ENCODE assay signal across 13 mouse cellular contexts in genomic region chr6:39318631-39319010, GRCm38 (mm10). TPM values are rescaled to one million over a fixed set of nuclear protein-coding genes. Genes with fewer than 3 reads are reported as not detected.
DNase-seq lines count a peak whose midpoint lies in the region; TF ChIP-seq lines count a peak whose summit lies in the region.
"Had no signal": no experiment of that assay in that cellular context is flagged by ENCODE, and none has a peak within 500 bp of the region (broad histone marks: within the 10 kb centered on the region; RNA-seq: fewer than 3 reads in every experiment).

No protein-coding gene starts in this region.

- intact Hi-C loops in heart, postnatal 25 days (cut with DNase I): no loop called here

- peaks cover 24% of the 10 kb centered on the region; the same call in 1 of the 2 replicates for H3K4me1 ChIP-seq in spleen, adult 2 months (ENCODE audit: control insufficient read depth, insufficient read depth, insufficient read length)
- H3K4me1 ChIP-seq in heart, embryonic 10.5 days: peaks cover 17% of the 10 kb centered on the region
- H3K4me1 ChIP-seq: hindbrain, embryonic 10.5 days; limb, embryonic 12.5 days had no signal

- TF ChIP-seq POLR2A in spleen, adult 2 months (IDR thresholded peaks at IDR 0.05; ENCODE audit: low read depth, low read length): no peak

- 55% methylated on average over 2 of the region's 2 CpGs for WGBS in spleen, adult 2 months
- WGBS in heart, embryonic 10.5 days: 83% methylated on average over 2 of the region's 2 CpGs

- peak overlapping the region; percentile 55 for H3K27ac ChIP-seq in spleen, adult 2 months (ENCODE audit: insufficient read depth, low read length)
- peak overlapping the region; percentile 74; the same call in 1 of the 2 replicates for H3K27ac ChIP-seq in heart, embryonic 10.5 days
- H3K27ac ChIP-seq: hindbrain, embryonic 10.5 days; limb, embryonic 12.5 days had no signal

- no peaks in the 10 kb centered on the region for H3K9me3 ChIP-seq in heart, embryonic 10.5 days
- H3K9me3 ChIP-seq: hindbrain, embryonic 10.5 days; limb, embryonic 12.5 days; megakaryocyte, embryonic 14.5 days had no signal

- DNase-seq in heart, adult 11 months: peak; percentile 88
- no peak for DNase-seq in heart, postnatal 25 days (ENCODE audit: low spot score)
- DNase-seq in spleen, adult 2 months (ENCODE audit: low read depth in 1 of 2, low spot score in 2 of 2): no peak
- no peak for DNase-seq in spleen, postnatal 10 days (ENCODE audit: low spot score in 2 of 2)
- DNase-seq in heart, embryonic 10.5 days (ENCODE audit: low spot score): no peak
- peak; percentile 72 for DNase-seq in telencephalon, adult 2 months (ENCODE audit: low read depth, low spot score)
- DNase-seq in adrenal gland, adult 8-10 months: no peak
- no peak for DNase-seq in urinary bladder, adult 2 months (ENCODE audit: low spot score)
- DNase-seq: liver, postnatal 0 days; thymus, postnatal 14 days had no signal

- H3K36me3 ChIP-seq in spleen, adult 2 months (ENCODE audit: control insufficient read depth, insufficient read depth, low read length): no peaks in the 10 kb centered on the region
- H3K36me3 ChIP-seq in heart, embryonic 10.5 days: no peaks in the 10 kb centered on the region
- H3K36me3 ChIP-seq: hindbrain, embryonic 10.5 days; limb, embryonic 12.5 days had no signal

- no peak for TF ChIP-seq CTCF in spleen, adult 2 months (IDR thresholded peaks at IDR 0.05; ENCODE audit: extremely low read depth, insufficient read depth, insufficient read length, insufficient replicate concordance)

- no peak overlapping the region for H3K4me3 ChIP-seq in spleen, adult 2 months (ENCODE audit: extremely low read depth, insufficient read depth, insufficient read length)
- H3K4me3 ChIP-seq in heart, embryonic 10.5 days: no peak overlapping the region
- H3K4me3 ChIP-seq: hindbrain, embryonic 10.5 days; limb, embryonic 12.5 days; megakaryocyte, embryonic 14.5 days had no signal

- no peaks in the 10 kb centered on the region for H3K27me3 ChIP-seq in spleen, adult 2 months (ENCODE audit: control insufficient read depth, insufficient read depth, low read length)
- no peaks in the 10 kb centered on the region for H3K27me3 ChIP-seq in heart, embryonic 10.5 days (ENCODE audit: insufficient read depth, poor library complexity, severe bottlenecking)
- H3K27me3 ChIP-seq: limb, embryonic 12.5 days had no signal

RNA-seq across cellular contexts. Expression of gene Slc37a3, which starts 58.9 kb away (rescaled TPM):
- total RNA-seq in heart, postnatal 25 days (2021): 10 to 100 TPM; 16.4 to 20.5 TPM
- polyA plus RNA-seq in spleen, adult 2 months (2012; rRNA removed): 7.7 and 10.3 TPM in 2 replicates
- polyA plus RNA-seq in heart, embryonic 10.5 days (2016; fragmentation: Nextera tagmentation; extraction: Ambion mirVana): 39.9 and 41.7 TPM in 2 replicates
- 10 to 100 TPM; 32.3 to 57.1 (median 44.0) TPM for total RNA-seq in adrenal gland, adult 8-10 months (2022)
- polyA plus RNA-seq in urinary bladder, adult 2 months (2012; rRNA removed): 28.9 and 30.4 TPM in 2 replicates

Comparison
In these comparisons a context has a peak if more than half of its experiments do, and no peak if none do; other contexts are left out.
1. DNase-seq: peak in heart, adult 11 months (single experiment) and telencephalon, adult 2 months (single experiment); none in heart, postnatal 25 days (single experiment), spleen, adult 2 months (0 of 2), spleen, postnatal 10 days (0 of 2), heart, embryonic 10.5 days (single experiment), adrenal gland, adult 8-10 months (single experiment) and urinary bladder, adult 2 months (single experiment).